Mouse (Mus musculus) spleen, adult 2 months (tissue): ENCODE results near the gene A730015C16Rik.
A peak's percentile ranks its signal among the peaks of the same experiment; 100 is the strongest.

Source experiments
- CTCF ChIP-seq: fragments of 200-500 bp; IDR thresholded peaks from 2 replicates; pipeline ENCODE4 v1.5.1; 2011; ENCODE audit warnings: mild to moderate bottlenecking, inconsistent platforms; ENCODE audit not compliant: insufficient read depth, insufficient read length, insufficient replicate concordance; ENCODE audit errors: extremely low read depth
- POLR2A ChIP-seq: fragments of 200-500 bp; IDR thresholded peaks from 2 replicates; pipeline ENCODE4 v1.6.1; 2011; ENCODE audit warnings: low read depth, low read length, inconsistent platforms

GRCm38 (mm10) chr4:108869730-108870374 is 21.4 kb upstream of the A730015C16Rik start:
- TF ChIP-seq CTCF = peak; percentile 64; the same call in 1 of the 2 replicates
- no peak for TF ChIP-seq POLR2A
